Mouse (Mus musculus): ENCODE measurements at regions not wholly inside any gene's neighbourhood (a gene's known extent, or its start where the extent isn't known, plus 50 kb on each side); places are given as distances from the start of the nearest gene placed in this dataset.

- WGBS = 81% methylated on average over 1 of the region's 1 CpGs
These were observed 627.3 kb upstream of the Tmprss15 start for GRCm38 (mm10) chr16:79718230-79718629.

GRCm38 (mm10) chr16:79692444-79692843 is 601.5 kb upstream of the Tmprss15 start:
- TF ChIP-seq POLR2A (IDR thresholded peaks at IDR 0.05; ENCODE audit: borderline replicate concordance, extremely low read depth, low read depth, low read length) = no peak
- no peak for TF ChIP-seq CTCF (IDR thresholded peaks at IDR 0.05; ENCODE audit: insufficient read depth, low read length)
- WGBS = 62% methylated on average over 2 of the region's 2 CpGs
- DNase-seq = no peak
- Histone ChIP-seq H3K4me1 (ENCODE audit: control insufficient read depth, insufficient read depth, low read length) (no peaks in the 10 kb centered on the region), H3K4me3 (replicated peaks; ENCODE audit: extremely low read depth, low read depth, low read length) (no peak overlapping the region)

More at GRCm38 (mm10) chr16:79718230-79718629, 627.3 kb upstream of the Tmprss15 start:
- Histone ChIP-seq H3K4me3 (replicated peaks; ENCODE audit: extremely low read depth, low read depth, low read length) (no peak overlapping the region), H3K4me1 (ENCODE audit: control insufficient read depth, insufficient read depth, low read length) (no peaks in the 10 kb centered on the region)
- no peak for TF ChIP-seq POLR2A (IDR thresholded peaks at IDR 0.05; ENCODE audit: borderline replicate concordance, extremely low read depth, low read depth, low read length)
- TF ChIP-seq CTCF (IDR thresholded peaks at IDR 0.05; ENCODE audit: insufficient read depth, low read length) = no peak
- no peak for DNase-seq

GRCm38 (mm10) chr16:79651162-79651741 is 560.4 kb upstream of the Tmprss15 start:
- TF ChIP-seq POLR2A (IDR thresholded peaks at IDR 0.05; ENCODE audit: borderline replicate concordance, extremely low read depth, low read depth, low read length) = no peak
- no peak for TF ChIP-seq CTCF (IDR thresholded peaks at IDR 0.05; ENCODE audit: insufficient read depth, low read length)
- Histone ChIP-seq H3K4me1 (ENCODE audit: control insufficient read depth, insufficient read depth, low read length) (no peaks in the 10 kb centered on the region), H3K4me3 (replicated peaks; ENCODE audit: extremely low read depth, low read depth, low read length) (no peak overlapping the region)
- WGBS = 62% methylated on average over 6 of the region's 6 CpGs
- no peak for DNase-seq

DNA sequence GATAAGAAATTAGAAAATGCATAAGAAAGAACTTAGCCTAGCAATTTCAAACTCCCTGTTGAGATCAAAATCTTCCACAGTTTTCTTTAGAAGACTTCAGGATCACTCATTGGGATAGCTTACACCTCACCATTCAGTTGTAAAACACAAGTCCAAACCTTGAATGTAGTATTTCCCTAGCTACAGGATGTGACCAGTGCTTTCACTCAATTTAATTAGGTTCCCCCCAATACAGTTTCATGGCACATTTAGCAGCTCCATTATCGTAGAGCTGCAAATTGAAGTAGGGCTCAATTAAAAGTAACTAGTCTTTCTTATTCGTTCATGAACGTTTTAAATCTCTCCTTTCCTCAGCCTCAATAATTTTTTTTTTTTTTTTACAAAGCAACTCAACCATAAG is 550.0 kb upstream of the Tmprss15 start:
- no peak for DNase-seq
- WGBS = 73% methylated on average over 3 of the region's 3 CpGs
- TF ChIP-seq POLR2A (IDR thresholded peaks at IDR 0.05; ENCODE audit: borderline replicate concordance, extremely low read depth, low read depth, low read length) (no peak), CTCF (IDR thresholded peaks at IDR 0.05; ENCODE audit: insufficient read depth, low read length) (no peak)
- no peak overlapping the region for H3K4me3 ChIP-seq (replicated peaks; ENCODE audit: extremely low read depth, low read depth, low read length)
- H3K4me1 ChIP-seq (ENCODE audit: control insufficient read depth, insufficient read depth, low read length) = no peaks in the 10 kb centered on the region

DNA sequence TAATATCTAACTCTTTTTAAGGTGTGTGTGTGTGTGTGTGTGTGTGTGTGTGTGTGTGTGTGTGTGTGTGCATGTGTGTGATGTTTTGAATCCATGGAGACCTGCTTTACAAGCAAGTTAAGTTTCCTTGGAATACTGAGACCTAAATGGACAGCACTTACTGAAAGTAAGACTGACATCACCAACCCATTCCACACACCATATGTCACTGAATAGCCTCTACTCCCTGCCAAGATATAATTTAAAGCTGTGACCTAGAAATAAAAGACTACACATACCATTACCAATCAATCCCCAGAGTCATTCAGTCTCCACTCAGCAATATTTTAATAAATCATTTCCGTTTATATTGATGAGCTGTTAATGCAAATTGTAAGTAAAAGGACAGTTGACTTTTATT is 536.2 kb upstream of the Tmprss15 start:
- no peaks in the 10 kb centered on the region for H3K4me1 ChIP-seq (ENCODE audit: control insufficient read depth, insufficient read depth, low read length)
- no peak overlapping the region for H3K4me3 ChIP-seq (replicated peaks; ENCODE audit: extremely low read depth, low read depth, low read length)
- DNase-seq = no peak
- WGBS = 60% methylated on average over 1 of the region's 1 CpGs
- TF ChIP-seq POLR2A (IDR thresholded peaks at IDR 0.05; ENCODE audit: borderline replicate concordance, extremely low read depth, low read depth, low read length) = no peak
- no peak for TF ChIP-seq CTCF (IDR thresholded peaks at IDR 0.05; ENCODE audit: insufficient read depth, low read length)

DNA sequence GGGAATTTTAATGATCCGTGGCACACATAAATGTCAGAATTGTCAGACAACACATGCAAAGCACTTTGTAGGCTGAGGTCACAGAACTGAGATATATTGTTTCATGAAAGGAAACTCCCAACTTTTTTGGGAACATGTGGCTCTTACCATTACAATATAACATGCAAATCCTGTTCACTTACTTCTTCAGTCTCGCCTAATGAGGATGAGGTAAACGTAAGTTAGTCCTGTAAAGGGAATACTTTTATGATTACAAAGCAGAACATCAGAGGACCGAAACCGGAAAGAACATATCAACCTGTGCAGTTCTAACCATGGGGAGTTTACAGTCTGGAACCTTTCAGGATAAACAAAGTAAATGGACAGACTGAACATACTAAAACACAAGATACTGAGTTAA is 520.1 kb upstream of the Tmprss15 start:
- WGBS = 76% methylated on average over 5 of the region's 5 CpGs
- Histone ChIP-seq H3K4me1 (ENCODE audit: control insufficient read depth, insufficient read depth, low read length) (no peaks in the 10 kb centered on the region), H3K4me3 (replicated peaks; ENCODE audit: extremely low read depth, low read depth, low read length) (no peak overlapping the region)
- TF ChIP-seq CTCF (IDR thresholded peaks at IDR 0.05; ENCODE audit: insufficient read depth, low read length) = no peak
- no peak for DNase-seq

DNA sequence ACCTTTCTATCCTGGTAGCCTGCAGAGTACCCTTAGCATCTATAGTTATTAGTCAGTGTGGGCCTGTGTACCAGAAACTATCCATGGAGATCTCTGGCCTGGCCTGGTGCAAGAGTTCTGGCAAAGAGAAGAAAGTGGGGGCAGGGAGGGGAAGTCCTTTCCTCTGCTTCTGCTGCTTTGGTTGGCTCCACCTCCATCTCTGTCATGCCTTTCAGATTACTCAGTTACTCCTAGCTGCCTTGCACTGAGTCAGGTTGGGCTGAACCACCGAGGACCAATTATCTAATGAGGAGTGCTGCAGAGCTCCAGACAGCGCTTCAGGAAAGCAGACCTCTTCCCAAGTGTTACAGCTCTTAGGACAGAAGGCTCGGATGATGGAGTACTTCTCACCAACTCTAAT is 500.0 kb upstream of the Tmprss15 start:
- no peak for DNase-seq
- 52% methylated on average over 3 of the region's 3 CpGs for WGBS

DNA sequence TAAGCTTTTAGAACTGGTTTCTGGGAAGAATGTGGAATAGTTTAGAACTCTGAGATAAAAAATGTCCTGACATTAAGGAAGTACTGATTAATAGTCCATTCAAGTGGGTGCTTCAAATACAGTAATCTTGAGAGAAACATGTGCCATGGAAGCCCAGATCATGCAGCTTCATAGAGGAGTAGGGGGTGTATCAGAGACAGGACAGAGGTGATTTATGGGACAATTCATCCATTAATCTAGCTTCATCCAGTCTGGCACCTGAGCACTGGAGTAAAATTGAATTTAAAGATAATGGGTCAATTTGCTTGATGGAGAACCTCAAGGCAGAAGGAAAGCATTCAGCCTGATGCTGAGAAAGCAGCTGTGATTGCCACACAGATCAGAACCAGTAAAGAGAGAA is 494.8 kb upstream of the Tmprss15 start:
- H3K4me1 ChIP-seq (ENCODE audit: control insufficient read depth, insufficient read depth, low read length) = no peaks in the 10 kb centered on the region
- DNase-seq = no peak
- TF ChIP-seq CTCF (IDR thresholded peaks at IDR 0.05; ENCODE audit: insufficient read depth, low read length) = no peak
- no peak overlapping the region for H3K4me3 ChIP-seq (replicated peaks; ENCODE audit: extremely low read depth, low read depth, low read length)

More for the DNA sequence above, 500.0 kb upstream of the Tmprss15 start:
- no peak for TF ChIP-seq POLR2A (IDR thresholded peaks at IDR 0.05; ENCODE audit: borderline replicate concordance, extremely low read depth, low read depth, low read length)
- TF ChIP-seq CTCF (IDR thresholded peaks at IDR 0.05; ENCODE audit: insufficient read depth, low read length) = no peak
- Histone ChIP-seq H3K4me1 (ENCODE audit: control insufficient read depth, insufficient read depth, low read length) (no peaks in the 10 kb centered on the region), H3K4me3 (replicated peaks; ENCODE audit: extremely low read depth, low read depth, low read length) (no peak overlapping the region)

GRCm38 (mm10) chr16:79570867-79571266 is 480.0 kb upstream of the Tmprss15 start:
- DNase-seq = no peak
- 73% methylated on average over 2 of the region's 2 CpGs for WGBS

DNA sequence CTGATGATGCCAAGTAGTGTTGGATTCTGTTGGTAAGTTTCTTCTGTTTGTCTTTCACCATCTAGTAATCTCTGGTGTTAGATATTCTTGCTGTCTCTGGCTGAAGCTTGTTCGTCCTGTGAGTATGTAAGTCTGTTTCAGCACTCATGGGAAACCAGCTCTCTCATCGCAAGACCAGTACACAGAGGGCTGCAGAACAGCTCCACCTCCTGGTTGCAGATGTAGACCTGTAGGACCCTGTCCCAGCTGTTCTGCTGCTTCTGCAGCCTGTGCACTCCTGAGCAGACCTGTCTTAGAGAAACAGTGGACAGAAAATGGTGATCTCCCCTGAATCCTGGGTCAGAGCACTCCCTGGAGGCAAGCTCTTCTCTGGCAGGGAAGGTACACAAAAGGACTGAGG is 443.5 kb upstream of the Tmprss15 start:
- TF ChIP-seq CTCF (IDR thresholded peaks at IDR 0.05; ENCODE audit: insufficient read depth, low read length) (no peak), POLR2A (IDR thresholded peaks at IDR 0.05; ENCODE audit: borderline replicate concordance, extremely low read depth, low read depth, low read length) (no peak)
- no peak for DNase-seq
- Histone ChIP-seq H3K4me3 (replicated peaks; ENCODE audit: extremely low read depth, low read depth, low read length) (no peak overlapping the region), H3K4me1 (ENCODE audit: control insufficient read depth, insufficient read depth, low read length) (no peaks in the 10 kb centered on the region)
- 52% methylated on average over 2 of the region's 2 CpGs for WGBS

More at GRCm38 (mm10) chr16:79570867-79571266, 480.0 kb upstream of the Tmprss15 start:
- TF ChIP-seq CTCF (IDR thresholded peaks at IDR 0.05; ENCODE audit: insufficient read depth, low read length) (no peak), POLR2A (IDR thresholded peaks at IDR 0.05; ENCODE audit: borderline replicate concordance, extremely low read depth, low read depth, low read length) (no peak)
- Histone ChIP-seq H3K4me3 (replicated peaks; ENCODE audit: extremely low read depth, low read depth, low read length) (no peak overlapping the region), H3K4me1 (ENCODE audit: control insufficient read depth, insufficient read depth, low read length) (no peaks in the 10 kb centered on the region)

All from lung, adult 2 months (tissue).